Mouse (Mus musculus) liver, embryonic 12.5 days (tissue): ENCODE measurements at regions not wholly inside any gene's neighbourhood (a gene's known extent, or its start where the extent isn't known, plus 50 kb on each side); places are given as distances from the start of the nearest gene placed in this dataset.

Source experiments
- ATAC-seq: fragments of 200-750 bp; cut with Nextera tagmentation; 2 replicates; pipeline ENCODE4 v1.8.0; 2017; ENCODE audit warnings: moderate number of reproducible peaks, mild to moderate bottlenecking, moderate library complexity
- H3K27ac ChIP-seq: fragments of 300-500 bp; sonication (generic); 2 replicates; pipeline ENCODE4 v1.5.1; 2016; ENCODE audit warnings: mild to moderate bottlenecking
- H3K27me3 ChIP-seq: fragments of 300-500 bp; sonication (generic); replicated peaks from 2 replicates; pipeline ENCODE4 v1.6.1; 2016; ENCODE audit warnings: mild to moderate bottlenecking, moderate library complexity
- H3K36me3 ChIP-seq: fragments of 300-500 bp; sonication (generic); 2 replicates; pipeline ENCODE4 v1.6.1; 2016; ENCODE audit warnings: mild to moderate bottlenecking, moderate library complexity
- H3K4me1 ChIP-seq: fragments of 300-500 bp; sonication (generic); 2 replicates; pipeline ENCODE4 v1.6.1; 2016
- H3K4me2 ChIP-seq: fragments of 300-500 bp; sonication (generic); 2 replicates; pipeline ENCODE4 v1.6.1; 2016; ENCODE audit warnings: mild to moderate bottlenecking, moderate library complexity
- H3K4me3 ChIP-seq: fragments of 300-500 bp; sonication (generic); 2 replicates; pipeline ENCODE4 v1.5.1; 2016; ENCODE audit warnings: mild to moderate bottlenecking, moderate library complexity
- H3K9ac ChIP-seq: fragments of 300-500 bp; sonication (generic); 2 replicates; pipeline ENCODE4 v1.6.1; 2016; ENCODE audit warnings: mild to moderate bottlenecking, moderate library complexity
- H3K9me3 ChIP-seq: fragments of 300-500 bp; sonication (generic); replicated peaks from 2 replicates; pipeline ENCODE4 v1.6.1; 2016; ENCODE audit warnings: mild to moderate bottlenecking, moderate library complexity
- WGBS: fragments of 180-500 bp; shearing (Covaris S2); methylation state at CpG from one replicate; pipeline ENCODE4 v1.1.7; 2016; ENCODE audit not compliant: insufficient replicate concordance; 5-methylcytosine and 5-hydroxymethylcytosine counted together

DNA sequence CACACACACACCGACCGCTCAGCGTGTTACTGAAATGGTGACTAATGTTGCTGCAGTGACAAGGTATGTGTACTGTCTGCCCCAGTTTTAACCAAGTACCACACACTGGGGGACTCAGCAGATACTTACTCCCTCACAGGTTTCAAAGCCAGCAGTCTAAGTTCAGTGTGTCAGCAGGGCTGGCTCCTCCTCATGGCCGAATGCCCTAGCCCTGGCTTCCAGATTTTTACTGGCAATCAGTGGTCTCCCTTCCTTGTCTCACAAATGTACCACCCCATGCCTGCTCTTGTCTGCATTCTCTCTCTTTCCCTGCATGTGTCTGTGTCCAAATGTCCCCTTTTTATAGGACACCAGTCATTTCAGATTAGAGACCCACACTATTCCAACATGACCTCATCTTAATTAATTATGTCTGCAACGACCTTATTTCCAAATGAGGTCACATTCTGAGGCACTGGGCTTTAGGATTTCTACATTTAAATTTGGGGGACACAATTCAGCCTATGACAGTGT, 114.7 kb downstream of the Uri1 start:
- H3K9me3 ChIP-seq, result no peaks in the 10 kb centered on the region
- H3K4me3 ChIP-seq, result no peak overlapping the region
- H3K27ac ChIP-seq, result no peak overlapping the region
- no peak overlapping the region for H3K9ac ChIP-seq
- no peak for ATAC-seq
- H3K4me2 ChIP-seq, result no peak overlapping the region
- H3K27me3 ChIP-seq, result no peaks in the 10 kb centered on the region
- no peaks in the 10 kb centered on the region for H3K36me3 ChIP-seq
- WGBS, result 63% methylated on average over 5 of the region's 5 CpGs
- H3K4me1 ChIP-seq, result no peaks in the 10 kb centered on the region

GRCm38 (mm10) chr7:37893885-37894284, 120.4 kb upstream of the Zfp536 start:
- H3K27ac ChIP-seq, result no peak overlapping the region
- no peak for ATAC-seq

GRCm38 (mm10) chr7:37874382-37874781, 100.9 kb upstream of the Zfp536 start:
- 58% methylated on average over 12 of the region's 12 CpGs for WGBS
- H3K4me1 ChIP-seq, result no peaks in the 10 kb centered on the region
- no peak for ATAC-seq
- H3K9me3 ChIP-seq, result no peaks in the 10 kb centered on the region
- no peak overlapping the region for H3K4me2 ChIP-seq
- no peaks in the 10 kb centered on the region for H3K27me3 ChIP-seq
- H3K36me3 ChIP-seq, result no peaks in the 10 kb centered on the region
- no peak overlapping the region for H3K27ac ChIP-seq
- no peak overlapping the region for H3K9ac ChIP-seq
- no peak overlapping the region for H3K4me3 ChIP-seq

More at GRCm38 (mm10) chr7:37893885-37894284, 120.4 kb upstream of the Zfp536 start:
- no peaks in the 10 kb centered on the region for H3K36me3 ChIP-seq
- 0 out of 2 replicates have a peak, but pooled peaks cover 4% of the 10 kb centered on the region for H3K9me3 ChIP-seq
- no peak overlapping the region for H3K4me2 ChIP-seq
- H3K4me1 ChIP-seq, result no peaks in the 10 kb centered on the region
- no peak overlapping the region for H3K9ac ChIP-seq
- 65% methylated on average over 6 of the region's 6 CpGs for WGBS
- H3K4me3 ChIP-seq, result no peak overlapping the region
- no peaks in the 10 kb centered on the region for H3K27me3 ChIP-seq

DNA sequence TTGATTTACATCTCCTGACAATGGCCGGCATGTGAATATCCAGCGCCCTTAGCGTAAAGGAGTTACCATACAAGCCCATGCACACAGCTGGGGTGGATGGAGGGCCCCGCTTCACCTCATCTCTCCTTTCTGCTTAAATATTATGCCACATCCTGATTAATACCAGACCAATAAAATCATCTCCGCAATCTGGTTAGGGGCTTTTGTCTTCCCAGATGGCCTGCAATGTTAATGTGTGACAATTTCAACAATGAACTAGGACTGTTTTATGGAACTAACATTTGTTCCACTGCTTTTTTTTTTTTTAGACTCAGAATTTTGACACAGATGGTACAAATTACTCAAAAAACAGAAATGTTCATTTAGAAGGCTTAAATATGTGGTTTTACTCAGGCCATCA, 97.5 kb upstream of the Zfp536 start:
- Histone ChIP-seq H3K36me3 (no peaks in the 10 kb centered on the region), H3K9ac (no peak overlapping the region), H3K9me3 (no peaks in the 10 kb centered on the region), H3K4me1 (no peaks in the 10 kb centered on the region), H3K4me2 (no peak overlapping the region), H3K27me3 (no peaks in the 10 kb centered on the region), H3K4me3 (no peak overlapping the region), H3K27ac (no peak overlapping the region)
- no peak for ATAC-seq
- 87% methylated on average over 5 of the region's 5 CpGs for WGBS

GRCm38 (mm10) chr7:37866468-37866867, 93.0 kb upstream of the Zfp536 start:
- no peaks in the 10 kb centered on the region for H3K36me3 ChIP-seq
- no peak for ATAC-seq
- H3K4me2 ChIP-seq, result no peak overlapping the region
- no peak overlapping the region for H3K4me3 ChIP-seq
- H3K9ac ChIP-seq, result no peak overlapping the region
- WGBS, result 29% methylated on average over 1 of the region's 1 CpGs
- H3K27ac ChIP-seq, result no peak overlapping the region
- no peaks in the 10 kb centered on the region for H3K4me1 ChIP-seq
- no peaks in the 10 kb centered on the region for H3K27me3 ChIP-seq
- H3K9me3 ChIP-seq, result no peaks in the 10 kb centered on the region

DNA sequence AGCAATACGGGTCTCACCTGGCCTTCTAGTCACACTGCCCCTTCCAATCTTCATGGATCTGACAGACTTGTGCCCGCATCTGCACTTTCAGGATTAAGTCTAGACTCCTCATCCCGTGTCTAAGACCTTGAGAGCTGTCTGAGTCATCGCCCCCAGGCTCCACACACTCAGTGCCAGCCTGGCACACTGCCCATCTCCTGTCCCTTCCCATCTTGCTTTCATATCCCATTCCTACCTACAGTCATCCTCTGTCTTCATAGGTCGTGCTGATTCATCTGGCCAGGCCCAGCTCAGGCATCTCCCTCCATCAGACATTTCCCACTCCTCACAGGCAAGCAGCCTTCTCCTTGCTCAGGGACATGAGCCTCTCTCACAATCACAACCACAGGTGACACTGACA, 78.0 kb upstream of the Zfp536 start:
- Histone ChIP-seq H3K4me2 (no peak overlapping the region), H3K9ac (no peak overlapping the region), H3K27me3 (no peaks in the 10 kb centered on the region), H3K9me3 (no peaks in the 10 kb centered on the region), H3K4me1 (no peaks in the 10 kb centered on the region), H3K4me3 (no peak overlapping the region), H3K36me3 (no peaks in the 10 kb centered on the region), H3K27ac (no peak overlapping the region)
- WGBS, result 67% methylated on average over 5 of the region's 5 CpGs
- no peak for ATAC-seq

DNA sequence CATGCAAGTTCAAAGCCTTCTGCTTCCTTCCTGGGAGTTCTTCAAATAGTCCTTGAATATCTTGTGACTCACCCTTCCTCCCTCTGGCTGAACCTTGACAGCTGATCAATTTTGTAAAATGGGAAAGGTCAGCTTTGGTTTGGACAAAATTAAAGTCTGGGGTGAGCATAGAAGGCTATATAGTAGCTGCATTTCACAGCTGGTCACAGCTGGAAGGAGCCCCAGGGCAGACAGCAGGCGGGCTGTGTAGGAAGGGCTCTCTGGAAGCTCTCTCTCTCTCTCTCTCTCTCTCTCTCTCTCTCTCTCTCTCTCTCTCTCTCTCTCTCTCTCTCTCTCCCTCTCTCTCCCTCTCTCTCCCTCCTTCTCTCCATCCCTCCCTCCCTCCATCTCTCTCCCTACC, 71.8 kb upstream of the Zfp536 start:
- Histone ChIP-seq H3K9me3 (no peaks in the 10 kb centered on the region), H3K9ac (no peak overlapping the region), H3K27ac (no peak overlapping the region), H3K4me1 (no peaks in the 10 kb centered on the region), H3K4me2 (no peak overlapping the region), H3K36me3 (no peaks in the 10 kb centered on the region), H3K4me3 (no peak overlapping the region), H3K27me3 (no peaks in the 10 kb centered on the region)
- no peak for ATAC-seq
- 88% methylated on average over 1 of the region's 1 CpGs for WGBS

GRCm38 (mm10) chr7:37842000-37842513, 68.6 kb upstream of the Zfp536 start:
- Histone ChIP-seq H3K4me3 (peak overlapping the region; percentile 15), H3K27ac (no peak overlapping the region)
- ATAC-seq, result no peak

DNA sequence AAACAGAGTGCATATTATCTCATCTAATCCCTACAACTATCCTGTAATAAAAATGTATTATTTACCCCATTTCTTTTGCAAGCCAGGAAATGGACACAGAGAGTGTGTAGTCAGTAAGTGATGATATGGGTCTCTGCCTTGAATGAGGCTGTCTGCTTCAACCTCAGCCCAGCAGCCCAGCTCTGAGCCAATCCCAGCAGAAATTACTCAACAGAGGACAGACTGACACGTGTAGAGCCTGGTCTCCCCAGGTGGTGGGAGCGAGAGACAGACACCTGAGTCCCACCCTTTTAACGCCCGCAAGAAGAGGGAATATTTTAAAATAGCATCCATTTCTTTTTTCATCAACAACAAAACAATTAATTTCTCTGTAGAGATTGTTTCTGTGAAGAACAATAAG, 68.1 kb upstream of the Zfp536 start:
- Histone ChIP-seq H3K4me1 (no peaks in the 10 kb centered on the region), H3K36me3 (no peaks in the 10 kb centered on the region), H3K27ac (no peak overlapping the region), H3K9ac (no peak overlapping the region), H3K4me3 (0 out of 2 replicates have a peak overlapping the region, but pooled peaks have one; percentile 15), H3K9me3 (no peaks in the 10 kb centered on the region), H3K4me2 (peak overlapping the region; percentile 46), H3K27me3 (no peaks in the 10 kb centered on the region)
- ATAC-seq, result no peak
- WGBS, result 33% methylated on average over 4 of the region's 4 CpGs

More at GRCm38 (mm10) chr7:37842000-37842513, 68.6 kb upstream of the Zfp536 start:
- no peaks in the 10 kb centered on the region for H3K27me3 ChIP-seq
- H3K36me3 ChIP-seq, result no peaks in the 10 kb centered on the region
- 5% methylated on average over 14 of the region's 14 CpGs for WGBS
- no peaks in the 10 kb centered on the region for H3K9me3 ChIP-seq
- no peaks in the 10 kb centered on the region for H3K4me1 ChIP-seq
- peak overlapping the region; percentile 46 for H3K4me2 ChIP-seq
- H3K9ac ChIP-seq, result no peak overlapping the region

GRCm38 (mm10) chr7:37837883-37838282, 64.4 kb upstream of the Zfp536 start:
- H3K9ac ChIP-seq, result no peak overlapping the region
- no peaks in the 10 kb centered on the region for H3K9me3 ChIP-seq
- no peak overlapping the region for H3K4me2 ChIP-seq
- no peaks in the 10 kb centered on the region for H3K36me3 ChIP-seq
- no peak for ATAC-seq
- no peak overlapping the region for H3K4me3 ChIP-seq
- no peak overlapping the region for H3K27ac ChIP-seq
- no peaks in the 10 kb centered on the region for H3K27me3 ChIP-seq
- 65% methylated on average over 5 of the region's 5 CpGs for WGBS
- no peaks in the 10 kb centered on the region for H3K4me1 ChIP-seq

DNA sequence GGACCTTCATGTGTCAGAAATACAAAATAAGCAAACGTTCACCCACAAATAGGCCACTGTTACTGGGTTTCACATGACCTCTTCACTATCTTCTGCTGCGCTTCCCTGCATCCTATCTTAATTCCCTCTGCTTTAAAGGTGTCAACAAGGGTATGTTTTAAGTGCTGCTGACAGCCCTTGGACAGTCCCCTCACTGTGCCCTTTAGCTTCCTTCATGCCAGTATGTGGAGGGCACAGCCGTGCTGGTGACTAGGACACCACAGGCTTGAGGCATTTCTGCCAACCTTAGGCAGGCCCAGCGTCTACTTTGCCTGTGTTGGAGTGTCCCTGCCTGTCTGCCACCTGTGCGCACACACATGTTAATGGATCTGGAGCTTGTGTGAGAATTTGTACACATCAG, 63.9 kb upstream of the Zfp536 start:
- no peak for ATAC-seq
- no peak overlapping the region for H3K27ac ChIP-seq
- WGBS, result 72% methylated on average over 5 of the region's 5 CpGs

DNA sequence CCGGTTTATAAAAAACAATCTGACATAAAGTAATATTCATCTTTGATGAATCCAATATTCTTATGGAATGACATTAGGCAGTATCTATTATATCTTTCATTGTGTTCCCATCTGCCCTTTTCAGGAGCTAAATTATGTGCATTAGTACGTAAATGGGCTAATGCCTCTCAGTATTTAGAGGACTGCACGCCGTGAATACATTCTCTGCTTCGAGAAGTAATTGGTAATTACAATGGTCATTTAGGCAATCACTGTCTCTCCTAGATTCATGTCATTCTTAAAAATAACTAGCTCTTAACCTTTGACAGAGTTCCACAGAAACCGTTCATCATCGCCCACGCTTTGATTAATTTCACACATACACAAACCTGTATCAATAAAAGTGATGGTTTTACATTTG, 60.0 kb upstream of the Zfp536 start:
- H3K4me1 ChIP-seq, result no peaks in the 10 kb centered on the region
- H3K9ac ChIP-seq, result no peak overlapping the region
- no peaks in the 10 kb centered on the region for H3K27me3 ChIP-seq
- no peak overlapping the region for H3K4me3 ChIP-seq
- H3K36me3 ChIP-seq, result no peaks in the 10 kb centered on the region
- H3K27ac ChIP-seq, result no peak overlapping the region
- 84% methylated on average over 8 of the region's 8 CpGs for WGBS
- ATAC-seq, result no peak
- H3K4me2 ChIP-seq, result no peak overlapping the region
- no peaks in the 10 kb centered on the region for H3K9me3 ChIP-seq

More for the DNA sequence above, 63.9 kb upstream of the Zfp536 start:
- Histone ChIP-seq H3K9me3 (no peaks in the 10 kb centered on the region), H3K27me3 (no peaks in the 10 kb centered on the region), H3K4me3 (no peak overlapping the region), H3K9ac (no peak overlapping the region), H3K4me2 (no peak overlapping the region), H3K4me1 (no peaks in the 10 kb centered on the region), H3K36me3 (no peaks in the 10 kb centered on the region)

- Histone ChIP-seq H3K27me3 (no peaks in the 10 kb centered on the region), H3K9me3 (no peaks in the 10 kb centered on the region), H3K9ac (no peak overlapping the region), H3K4me1 (no peaks in the 10 kb centered on the region), H3K4me3 (no peak overlapping the region), H3K4me2 (no peak overlapping the region), H3K36me3 (no peaks in the 10 kb centered on the region), H3K27ac (no peak overlapping the region)
- WGBS, result 65% methylated on average over 4 of the region's 4 CpGs
- ATAC-seq, result no peak
Measured at GRCm38 (mm10) chr7:37832322-37832721, 58.9 kb upstream of the Zfp536 start.
